Mouse (Mus musculus) limb, embryonic 14.5 days (tissue): ENCODE results near the gene Oas3. TPM values are rescaled to one million over a fixed set of nuclear protein-coding genes. Genes with fewer than 3 reads are reported as not detected.

Experiments used
- ATAC-seq: fragments of 200-750 bp; cut with Nextera tagmentation; 2 replicates; pipeline ENCODE4 v1.8.0; 2017; ENCODE audit warnings: low read depth, moderate number of reproducible peaks, moderate TSS enrichment; ENCODE audit not compliant: low FRiP score
- DNase-seq: peaks from one replicate; pipeline ENCODE4 v3.0.0-alpha.2; 2015; ENCODE audit warnings: low spot score
- H3K27ac ChIP-seq: fragments of 300-500 bp; sonication (generic); replicated peaks from 2 replicates; pipeline ENCODE4 v1.5.1; 2014; ENCODE audit warnings: low read depth, mild to moderate bottlenecking, low read length, moderate library complexity, mixed read lengths
- H3K27me3 ChIP-seq: fragments of 300-500 bp; sonication (generic); 2 replicates; pipeline ENCODE4 v1.6.1; 2014; ENCODE audit warnings: low read length, mixed read lengths; ENCODE audit not compliant: control insufficient read depth, insufficient read depth
- H3K36me3 ChIP-seq: fragments of 300-500 bp; sonication (generic); 2 replicates; pipeline ENCODE4 v1.6.1; 2014; ENCODE audit warnings: mild to moderate bottlenecking, low read length, moderate library complexity, mixed read lengths; ENCODE audit not compliant: control insufficient read depth, insufficient read depth
- H3K4me1 ChIP-seq: fragments of 300-500 bp; sonication (generic); 2 replicates; pipeline ENCODE4 v1.6.1; 2014; ENCODE audit warnings: antibody characterized with exemption, low read length, mixed read lengths; ENCODE audit not compliant: control insufficient read depth, insufficient read depth
- H3K4me2 ChIP-seq: fragments of 300-500 bp; sonication (generic); replicated peaks from 2 replicates; pipeline ENCODE4 v1.6.1; 2014; ENCODE audit warnings: low read depth, mild to moderate bottlenecking, low read length, moderate library complexity; ENCODE audit not compliant: severe bottlenecking
- H3K4me3 ChIP-seq: fragments of 300-500 bp; sonication (generic); replicated peaks from 2 replicates; pipeline ENCODE4 v1.5.1; 2014; ENCODE audit warnings: low read length
- H3K9ac ChIP-seq: fragments of 300-500 bp; sonication (generic); 2 replicates; pipeline ENCODE4 v1.6.1; 2014; ENCODE audit warnings: mild to moderate bottlenecking, low read depth, low read length, moderate library complexity; ENCODE audit not compliant: severe bottlenecking
- H3K9me3 ChIP-seq: fragments of 300-500 bp; sonication (generic); 2 replicates; pipeline ENCODE4 v1.6.1; 2016; ENCODE audit warnings: low read length; ENCODE audit not compliant: control insufficient read depth
- POLR2A ChIP-seq: fragments of 200-500 bp; IDR thresholded peaks from 2 replicates; pipeline ENCODE4 v1.8.0; 2012; ENCODE audit warnings: inconsistent platforms, mild to moderate bottlenecking, moderate library complexity, borderline replicate concordance; ENCODE audit not compliant: insufficient read depth, insufficient read length; ENCODE audit errors: extremely low read depth
- whole genome bisulfite sequencing: fragments of 180-500 bp; shearing (Covaris S2); extraction: QIAGEN DNeasy Blood & Tissue Kit; methylation state at CpG from one replicate; pipeline ENCODE4 v1.1.7; 2014; 5-methylcytosine and 5-hydroxymethylcytosine counted together
- polyA plus RNA-seq, 2 experiments: library from polyadenylated mRNA; depleted of rRNA in 1 of 2; stranded (reverse) in 1 of 2; unstranded in 1 of 2; fragments of >200 nt; fragmentation: Nextera tagmentation in 1 of 2; extraction: Ambion mirVana in 1 of 2; gene quantifications; 2 replicates each; pipeline versions ENCODE4 v1.2.1 to v1.2.3; 2012 to 2014

The Oas3 gene
- 0.11 and 0.22 TPM in 2 replicates for polyA plus RNA-seq (2012; rRNA removed)
- 0.22 TPM in 1 of 2 replicates, not detected in the other for polyA plus RNA-seq (2014; fragmentation: Nextera tagmentation; extraction: Ambion mirVana)

DNA sequence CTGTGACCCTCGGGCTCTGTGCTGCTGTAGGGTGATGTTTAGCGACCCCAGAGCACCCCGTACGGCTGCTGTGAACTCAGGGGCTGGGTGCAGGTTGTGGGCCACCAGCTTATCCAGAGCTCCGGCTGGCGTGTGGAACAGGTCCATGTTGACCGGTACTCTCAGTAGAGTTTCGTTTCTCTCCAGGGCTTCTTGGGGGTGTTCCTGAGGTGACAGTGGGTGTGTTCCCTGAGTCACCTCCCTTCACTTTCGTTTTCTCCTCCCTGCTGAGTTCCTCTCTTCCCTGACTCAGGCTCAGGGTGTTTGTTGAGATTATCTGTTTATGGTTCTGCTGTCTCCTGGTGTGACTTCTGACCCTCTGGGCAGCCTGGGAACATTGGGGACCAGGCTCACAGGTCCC lies at the start of gene Oas3:
Gene Oas3, minus strand, starts transcription at position 184 of the 400 bp plus-strand sequence.
- DNase-seq (no peak), ATAC-seq (no peak)
- H3K27me3 ChIP-seq: no peaks in the 10 kb centered on the region
- TF ChIP-seq POLR2A: no peak
- H3K4me2 ChIP-seq: no peak within 1 kb of the TSS
- H3K4me3 ChIP-seq: no peak within 1 kb of the TSS
- no peaks in the 10 kb centered on the region for H3K36me3 ChIP-seq
- 77% methylated on average over 9 of the region's 9 CpGs for WGBS
- no peaks in the 10 kb centered on the region for H3K9me3 ChIP-seq
- no peaks in the 10 kb centered on the region for H3K4me1 ChIP-seq
- H3K9ac ChIP-seq: no peak within 1 kb of the TSS
- no peak within 1 kb of the TSS for H3K27ac ChIP-seq

DNA sequence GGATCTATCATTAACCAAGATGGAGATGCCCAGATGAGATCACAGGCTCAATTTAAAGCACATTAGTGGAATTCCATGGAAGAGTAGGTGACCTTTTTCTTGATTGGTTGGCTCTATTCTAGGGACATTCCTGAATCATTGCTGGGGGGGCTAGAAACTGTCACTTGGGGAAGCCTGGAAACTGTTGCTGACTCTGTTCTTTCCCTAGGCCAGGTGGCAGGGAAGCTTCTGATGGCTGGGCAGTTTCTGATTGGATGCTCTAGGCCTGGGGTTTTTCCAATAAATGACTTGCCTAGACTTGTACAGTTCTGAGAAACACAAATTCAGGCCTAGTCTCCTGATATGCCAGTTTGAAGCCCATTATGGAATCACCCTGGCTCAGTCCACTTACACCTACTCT lies 41.5 kb upstream of the Oas3 start:
- no peak for TF ChIP-seq POLR2A
- Histone ChIP-seq H3K4me1 (no peaks in the 10 kb centered on the region), H3K4me2 (no peak overlapping the region), H3K36me3 (no peaks in the 10 kb centered on the region), H3K9me3 (peaks cover 10% of the 10 kb centered on the region; the same call in 1 of the 2 replicates), H3K9ac (no peak overlapping the region), H3K27me3 (no peaks in the 10 kb centered on the region), H3K4me3 (no peak overlapping the region), H3K27ac (no peak overlapping the region)
- DNase-seq: no peak
- ATAC-seq: no peak

DNA sequence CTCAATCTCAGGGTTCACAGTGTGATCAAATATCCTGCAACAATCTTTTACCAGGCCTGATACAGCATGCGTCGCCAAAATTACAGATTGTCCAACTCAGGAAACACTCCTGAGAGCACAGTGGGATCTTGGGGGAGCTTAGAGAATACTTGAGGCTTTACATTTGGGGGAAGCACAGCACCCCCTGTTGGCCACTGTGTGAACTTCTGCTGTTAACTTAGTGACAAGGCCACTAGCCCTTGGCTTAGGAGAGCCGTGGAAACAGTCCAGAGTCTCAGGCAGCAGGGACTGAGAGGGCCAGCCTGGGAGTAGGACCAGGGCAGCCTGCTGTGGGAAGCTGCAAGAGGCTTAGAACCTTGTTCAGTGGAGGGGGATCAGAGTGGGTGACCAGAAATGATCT lies 38.5 kb upstream of the Oas3 start:
- DNase-seq: no peak
- no peak overlapping the region for H3K27ac ChIP-seq
- H3K9me3 ChIP-seq: peaks cover 10% of the 10 kb centered on the region; the same call in 1 of the 2 replicates
- no peaks in the 10 kb centered on the region for H3K36me3 ChIP-seq
- no peak overlapping the region for H3K4me3 ChIP-seq
- no peak for ATAC-seq
- no peak for TF ChIP-seq POLR2A
- H3K4me2 ChIP-seq: no peak overlapping the region
- 48% methylated on average over 3 of the region's 3 CpGs for WGBS
- no peaks in the 10 kb centered on the region for H3K27me3 ChIP-seq
- peaks cover 4% of the 10 kb centered on the region; the same call in 1 of the 2 replicates for H3K4me1 ChIP-seq
- H3K9ac ChIP-seq: no peak overlapping the region

DNA sequence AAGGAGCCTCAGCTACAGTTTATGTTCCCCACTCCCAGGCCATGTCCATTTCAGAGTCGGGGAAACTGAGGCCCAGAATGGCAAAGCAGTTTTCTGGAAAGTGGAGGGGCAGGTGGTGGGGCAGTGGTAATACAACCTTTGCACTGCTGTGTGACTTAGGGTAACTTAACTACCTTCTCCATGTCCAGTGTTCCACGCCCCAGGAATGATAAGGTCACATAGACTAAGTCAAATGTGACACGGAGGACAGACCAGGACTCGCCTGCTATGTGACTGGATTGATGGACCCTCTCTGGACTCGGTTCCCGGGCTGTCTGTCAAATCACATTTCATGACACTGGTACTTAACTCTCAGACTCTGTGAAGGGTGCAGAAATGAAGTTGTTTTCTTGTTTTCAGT lies 35.6 kb upstream of the Oas3 start:
- Histone ChIP-seq H3K9me3 (no peaks in the 10 kb centered on the region), H3K4me2 (peak overlapping the region; percentile 57), H3K4me1 (peaks cover 4% of the 10 kb centered on the region; the same call in 1 of the 2 replicates), H3K36me3 (no peaks in the 10 kb centered on the region), H3K27ac (no peak overlapping the region), H3K4me3 (peak overlapping the region; percentile 24), H3K9ac (peak overlapping the region; percentile 1; the same call in 1 of the 2 replicates), H3K27me3 (no peaks in the 10 kb centered on the region)
- WGBS: 85% methylated on average over 6 of the region's 6 CpGs
- DNase-seq: no peak
- ATAC-seq: no peak
- TF ChIP-seq POLR2A: no peak

DNA sequence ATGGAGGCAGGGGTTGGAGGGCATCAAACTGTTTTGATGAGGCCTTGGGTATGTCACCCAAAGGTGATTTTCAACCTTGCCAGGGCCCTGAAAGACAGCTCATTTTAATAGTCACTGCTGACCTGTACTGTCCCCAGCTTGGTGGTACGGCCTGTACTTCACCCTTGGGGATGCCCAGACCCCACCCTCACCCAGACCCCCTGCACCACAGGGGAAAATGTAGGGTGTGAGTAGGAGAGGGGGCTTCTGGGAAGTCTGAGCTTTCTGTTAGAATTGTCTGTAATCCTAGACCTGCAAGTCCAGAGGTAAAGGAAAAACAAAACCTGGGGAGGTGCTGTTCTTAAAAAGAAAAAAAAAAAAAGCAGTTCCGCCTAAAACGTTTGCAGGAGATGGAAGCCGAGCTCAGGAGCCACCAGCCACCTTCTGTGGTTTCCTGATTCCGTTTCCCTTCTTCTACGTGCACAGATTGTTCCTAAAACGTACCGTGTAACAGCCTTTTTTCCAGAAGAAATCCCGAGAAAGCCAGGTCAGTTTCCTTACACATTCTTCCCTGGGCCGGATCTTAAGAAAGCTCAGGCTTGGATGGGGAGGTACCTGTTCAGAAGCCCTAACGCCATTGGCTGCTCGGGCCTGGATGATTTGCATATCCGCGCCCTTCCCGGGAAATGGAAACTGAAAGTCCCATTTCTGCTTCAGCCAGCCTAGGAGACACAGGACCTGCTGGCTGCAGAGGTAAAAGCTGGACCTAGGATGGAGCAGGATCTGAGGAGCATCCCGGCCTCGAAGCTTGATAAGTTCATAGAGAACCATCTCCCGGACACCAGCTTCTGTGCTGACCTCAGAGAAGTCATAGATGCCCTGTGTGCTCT lies 34.7 kb upstream of the Oas3 start, which contains the start of gene Oas1c:
Gene Oas1c, minus strand, starts transcription at position 564 of the 869 bp plus-strand sequence.
- no peaks in the 10 kb centered on the region for H3K36me3 ChIP-seq
- no peaks in the 10 kb centered on the region for H3K27me3 ChIP-seq
- ATAC-seq (peak; percentile 90), DNase-seq (peak; percentile 86)
- peak within 1 kb of the TSS; percentile 73 for H3K27ac ChIP-seq
- peaks cover 4% of the 10 kb centered on the region; the same call in 1 of the 2 replicates for H3K4me1 ChIP-seq
- 4% methylated on average over 18 of the region's 18 CpGs for WGBS
- peak within 1 kb of the TSS; percentile 24 for H3K4me3 ChIP-seq
- peak within 1 kb of the TSS; percentile 57 for H3K4me2 ChIP-seq
- peak within 1 kb of the TSS; percentile 51 for H3K9ac ChIP-seq
- no peaks in the 10 kb centered on the region for H3K9me3 ChIP-seq
- TF ChIP-seq POLR2A: no peak
